Mouse (Mus musculus) neural tube, embryonic 15.5 days (tissue): ENCODE results near the gene Dusp22. TPM values are rescaled to one million over a fixed set of nuclear protein-coding genes. Genes with fewer than 3 reads are reported as not detected.

Experiments
- ATAC-seq: fragments of 200-750 bp; cut with Nextera tagmentation; 2 replicates; pipeline ENCODE4 v1.8.0; 2017; ENCODE audit warnings: mild to moderate bottlenecking, moderate TSS enrichment, moderate library complexity; ENCODE audit not compliant: low FRiP score
- H3K27ac ChIP-seq: fragments of 300-500 bp; sonication (generic); replicated peaks from 2 replicates; pipeline ENCODE4 v1.5.1; 2015; ENCODE audit warnings: mild to moderate bottlenecking, inconsistent platforms
- H3K27me3 ChIP-seq: fragments of 300-500 bp; sonication (generic); replicated peaks from 2 replicates; pipeline ENCODE4 v1.6.1; 2015; ENCODE audit warnings: inconsistent platforms
- H3K36me3 ChIP-seq: fragments of 300-500 bp; sonication (generic); 2 replicates; pipeline ENCODE4 v1.6.1; 2015; ENCODE audit warnings: inconsistent platforms
- H3K4me1 ChIP-seq: fragments of 300-500 bp; sonication (generic); 2 replicates; pipeline ENCODE4 v1.6.1; 2015; ENCODE audit warnings: inconsistent platforms
- H3K4me2 ChIP-seq: fragments of 300-500 bp; sonication (generic); 2 replicates; pipeline ENCODE4 v1.6.1; 2015; ENCODE audit warnings: inconsistent platforms, mild to moderate bottlenecking, moderate library complexity
- H3K4me3 ChIP-seq: fragments of 300-500 bp; sonication (generic); replicated peaks from 2 replicates; pipeline ENCODE4 v1.5.1; 2015; ENCODE audit warnings: mild to moderate bottlenecking, inconsistent platforms
- H3K9ac ChIP-seq: fragments of 300-500 bp; sonication (generic); replicated peaks from 2 replicates; pipeline ENCODE4 v1.6.1; 2015; ENCODE audit warnings: mild to moderate bottlenecking, inconsistent platforms
- H3K9me3 ChIP-seq: fragments of 300-500 bp; sonication (generic); replicated peaks from 2 replicates; pipeline ENCODE4 v1.6.1; 2016; ENCODE audit warnings: inconsistent platforms
- WGBS: fragments of 180-500 bp; shearing (Covaris S2); methylation state at CpG from one replicate; pipeline ENCODE4 v1.1.7; 2015; ENCODE audit warnings: mixed read lengths; 5-methylcytosine and 5-hydroxymethylcytosine counted together
- polyA plus RNA-seq: library from polyadenylated mRNA; unstranded; fragments of >200 nt; fragmentation: Nextera tagmentation; extraction: Ambion mirVana; gene quantifications from 2 replicates; pipeline ENCODE4 v1.2.1, GENCODE M21; 2015

Dusp22 gene
- polyA plus RNA-seq, 1 experiment from 2014 or later: 35.6 TPM

DNA sequence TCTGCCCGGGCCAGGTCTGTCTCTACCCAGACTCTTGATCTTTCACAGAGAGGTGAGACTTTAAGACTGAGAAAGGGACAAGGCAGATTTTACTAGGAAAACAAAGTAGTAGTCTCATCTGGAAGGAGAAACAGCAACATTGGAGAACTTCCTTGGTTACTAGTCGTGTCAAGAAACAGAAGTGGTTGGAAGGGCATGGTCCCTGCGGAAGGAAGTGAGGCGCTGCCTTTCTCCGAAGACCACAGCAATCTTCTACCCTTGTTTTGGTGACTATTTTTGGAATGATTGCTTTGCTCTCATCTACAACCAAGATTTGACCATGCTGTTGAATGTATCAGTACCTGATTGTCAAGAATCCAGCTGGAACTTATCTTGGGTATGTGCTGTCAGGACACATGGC, 38.1 kb downstream of the Dusp22 start:
- Histone ChIP-seq H3K27ac (no peak overlapping the region), H3K9me3 (no peaks in the 10 kb centered on the region), H3K36me3 (peaks cover 4% of the 10 kb centered on the region), H3K27me3 (no peaks in the 10 kb centered on the region), H3K4me2 (no peak overlapping the region), H3K4me1 (no peaks in the 10 kb centered on the region), H3K9ac (no peak overlapping the region), H3K4me3 (no peak overlapping the region)
- WGBS: 96% methylated on average over 5 of the region's 5 CpGs
- no peak for ATAC-seq

DNA sequence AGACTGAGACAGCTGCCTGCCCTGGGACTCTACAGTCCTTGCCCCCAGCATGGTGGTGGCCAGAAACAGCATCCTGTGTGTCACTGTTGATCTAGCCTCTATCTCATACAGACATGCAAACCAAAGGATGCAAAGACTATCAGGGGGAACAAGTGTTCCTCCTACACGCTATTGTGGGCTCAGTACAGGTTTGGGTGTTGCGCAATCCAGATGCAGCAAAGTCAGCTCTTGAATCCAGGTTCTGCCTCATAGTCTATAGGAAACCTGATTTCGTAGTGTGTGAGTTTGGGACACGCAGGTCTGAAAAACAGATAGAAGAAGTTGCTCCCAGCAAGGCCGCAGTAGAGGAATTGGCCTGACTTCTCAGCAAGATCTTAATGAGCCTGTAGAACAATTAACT, 42.9 kb downstream of the Dusp22 start:
- ATAC-seq: no peak
- Histone ChIP-seq H3K4me3 (no peak overlapping the region), H3K9ac (no peak overlapping the region), H3K27me3 (no peaks in the 10 kb centered on the region), H3K36me3 (no peaks in the 10 kb centered on the region; the same call in 1 of the 2 replicates), H3K9me3 (no peaks in the 10 kb centered on the region), H3K4me1 (no peaks in the 10 kb centered on the region), H3K27ac (no peak overlapping the region), H3K4me2 (no peak overlapping the region)
- 95% methylated on average over 5 of the region's 5 CpGs for WGBS

GRCm38 (mm10) chr13:30704246-30705095, 44.7 kb downstream of the Dusp22 start:
- no peak overlapping the region for H3K27ac ChIP-seq
- no peaks in the 10 kb centered on the region for H3K4me1 ChIP-seq
- H3K4me2 ChIP-seq: no peak overlapping the region
- no peaks in the 10 kb centered on the region for H3K9me3 ChIP-seq
- H3K36me3 ChIP-seq: peaks cover 16% of the 10 kb centered on the region; the same call in 1 of the 2 replicates
- ATAC-seq: no peak
- WGBS: 92% methylated on average over 8 of the region's 8 CpGs
- no peaks in the 10 kb centered on the region for H3K27me3 ChIP-seq
- no peak overlapping the region for H3K4me3 ChIP-seq
- H3K9ac ChIP-seq: no peak overlapping the region

DNA sequence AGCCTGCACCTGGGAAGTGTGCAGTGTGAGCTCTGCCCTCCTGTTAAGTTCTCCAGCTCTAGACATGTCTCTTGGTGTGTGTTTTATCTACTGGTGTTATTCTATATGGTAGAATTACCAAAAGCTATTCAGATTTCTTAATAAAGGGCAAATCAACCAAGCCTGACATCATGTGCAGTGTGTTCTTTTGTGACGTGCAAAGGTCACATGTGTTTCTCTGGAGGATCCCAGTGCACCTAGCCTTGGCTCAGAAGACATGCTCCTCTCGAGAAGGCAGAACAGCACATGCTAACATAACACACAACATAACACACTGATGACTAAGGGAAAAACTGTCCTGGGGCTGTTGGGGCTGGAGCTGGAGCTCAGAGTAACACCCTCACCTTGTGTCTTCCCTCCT, 51.3 kb downstream of the Dusp22 start:
- no peak overlapping the region for H3K9ac ChIP-seq
- no peaks in the 10 kb centered on the region for H3K27me3 ChIP-seq
- 85% methylated on average over 2 of the region's 2 CpGs for WGBS
- H3K4me2 ChIP-seq: no peak overlapping the region
- H3K36me3 ChIP-seq: peaks cover 29% of the 10 kb centered on the region; the same call in 1 of the 2 replicates
- H3K4me3 ChIP-seq: no peak overlapping the region
- no peaks in the 10 kb centered on the region for H3K9me3 ChIP-seq
- no peak overlapping the region for H3K27ac ChIP-seq
- no peak for ATAC-seq
- H3K4me1 ChIP-seq: no peaks in the 10 kb centered on the region

DNA sequence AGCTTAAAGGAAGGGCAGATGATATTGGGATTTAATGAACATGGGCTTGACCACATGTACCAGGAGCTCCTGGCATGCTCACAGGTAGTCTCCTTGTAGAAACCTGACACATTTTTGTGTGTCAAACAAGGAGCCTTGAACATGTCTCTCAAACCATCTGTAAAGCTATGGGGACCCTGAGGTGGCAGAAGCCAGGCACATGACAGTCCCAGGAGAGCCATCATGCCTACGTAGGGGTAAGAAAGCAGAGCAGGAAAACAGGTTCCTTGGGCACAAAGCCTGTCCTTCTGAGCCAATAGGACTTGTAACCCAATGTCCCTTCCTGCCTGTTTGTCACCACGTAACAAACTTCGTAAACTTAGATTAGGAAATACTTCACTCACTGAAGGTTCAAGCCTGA, 51.9 kb downstream of the Dusp22 start:
- H3K36me3 ChIP-seq: peaks cover 29% of the 10 kb centered on the region; the same call in 1 of the 2 replicates
- H3K27ac ChIP-seq: no peak overlapping the region
- H3K4me1 ChIP-seq: no peaks in the 10 kb centered on the region
- H3K9ac ChIP-seq: no peak overlapping the region
- WGBS: 98% methylated on average over 3 of the region's 3 CpGs
- no peak for ATAC-seq
- H3K4me2 ChIP-seq: no peak overlapping the region
- no peaks in the 10 kb centered on the region for H3K9me3 ChIP-seq
- H3K27me3 ChIP-seq: no peaks in the 10 kb centered on the region
- no peak overlapping the region for H3K4me3 ChIP-seq

- ATAC-seq: peak; percentile 29; the same call in 1 of the 2 replicates
- no peak overlapping the region for H3K27ac ChIP-seq
- peaks cover 29% of the 10 kb centered on the region; the same call in 1 of the 2 replicates for H3K36me3 ChIP-seq
- no peaks in the 10 kb centered on the region for H3K4me1 ChIP-seq
- WGBS: 84% methylated on average over 6 of the region's 6 CpGs
- no peak overlapping the region for H3K4me2 ChIP-seq
- no peak overlapping the region for H3K4me3 ChIP-seq
- no peaks in the 10 kb centered on the region for H3K27me3 ChIP-seq
- no peaks in the 10 kb centered on the region for H3K9me3 ChIP-seq
- H3K9ac ChIP-seq: no peak overlapping the region
Observed at GRCm38 (mm10) chr13:30712280-30712679, 52.5 kb downstream of the Dusp22 start.

GRCm38 (mm10) chr13:30713621-30714020, 53.8 kb downstream of the Dusp22 start:
- peaks cover 21% of the 10 kb centered on the region; the same call in 1 of the 2 replicates for H3K36me3 ChIP-seq
- 81% methylated on average over 3 of the region's 3 CpGs for WGBS
- H3K9ac ChIP-seq: no peak overlapping the region
- H3K4me1 ChIP-seq: no peaks in the 10 kb centered on the region
- no peak overlapping the region for H3K4me3 ChIP-seq
- no peaks in the 10 kb centered on the region for H3K27me3 ChIP-seq
- H3K9me3 ChIP-seq: no peaks in the 10 kb centered on the region
- no peak overlapping the region for H3K4me2 ChIP-seq
- H3K27ac ChIP-seq: no peak overlapping the region
- ATAC-seq: no peak

DNA sequence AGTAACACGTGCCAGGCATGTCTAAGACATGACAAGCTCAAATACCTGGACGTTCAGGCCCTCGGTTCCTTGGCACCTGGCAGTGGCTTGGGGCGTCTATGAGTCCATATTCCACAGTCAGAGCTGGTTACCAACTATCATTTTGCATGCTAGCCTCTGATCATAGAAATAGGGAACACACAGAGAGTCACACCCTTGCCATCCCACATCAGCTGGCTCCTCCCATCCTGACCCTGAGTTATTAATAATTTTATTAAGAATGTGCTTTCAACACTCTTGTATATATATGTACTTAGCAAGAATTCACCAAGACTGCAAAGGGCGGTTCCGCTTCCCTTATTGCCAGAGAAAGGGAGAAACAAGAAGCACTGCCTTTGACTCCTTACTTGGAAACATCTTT, 54.8 kb downstream of the Dusp22 start:
- H3K27ac ChIP-seq: no peak overlapping the region
- H3K9ac ChIP-seq: no peak overlapping the region
- ATAC-seq: no peak
- no peak overlapping the region for H3K4me3 ChIP-seq
- H3K27me3 ChIP-seq: no peaks in the 10 kb centered on the region
- peaks cover 12% of the 10 kb centered on the region; the same call in 1 of the 2 replicates for H3K36me3 ChIP-seq
- no peaks in the 10 kb centered on the region for H3K4me1 ChIP-seq
- no peak overlapping the region for H3K4me2 ChIP-seq
- H3K9me3 ChIP-seq: no peaks in the 10 kb centered on the region
- 92% methylated on average over 6 of the region's 6 CpGs for WGBS

- ATAC-seq: no peak
- Histone ChIP-seq H3K4me3 (no peak overlapping the region), H3K27ac (no peak overlapping the region), H3K27me3 (no peaks in the 10 kb centered on the region), H3K4me1 (no peaks in the 10 kb centered on the region), H3K9ac (no peak overlapping the region), H3K36me3 (peaks cover 12% of the 10 kb centered on the region; the same call in 1 of the 2 replicates), H3K9me3 (no peaks in the 10 kb centered on the region), H3K4me2 (no peak overlapping the region)
- WGBS: 88% methylated on average over 7 of the region's 7 CpGs
Observed at GRCm38 (mm10) chr13:30715060-30715459, 55.3 kb downstream of the Dusp22 start.

DNA sequence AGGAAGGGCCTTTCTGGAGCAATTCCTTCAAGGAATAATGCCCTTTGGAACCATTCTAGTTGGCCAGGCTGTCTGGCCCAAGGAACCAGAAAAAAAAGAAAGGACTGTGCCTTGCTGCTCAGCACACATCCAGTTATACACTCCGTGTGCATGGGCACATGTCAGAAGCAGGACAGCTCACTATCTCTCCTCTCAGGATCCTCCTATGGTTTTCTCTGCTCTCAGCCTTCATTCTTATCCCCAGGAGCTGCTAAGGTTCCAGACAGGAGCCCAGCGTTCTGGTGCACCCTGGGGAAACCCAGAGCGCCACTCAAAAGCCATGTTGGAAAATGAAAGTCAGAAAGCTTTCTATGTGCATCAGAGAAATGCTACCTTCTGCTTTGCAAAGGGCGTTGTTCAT, 55.8 kb downstream of the Dusp22 start:
- H3K27me3 ChIP-seq: no peaks in the 10 kb centered on the region
- H3K9me3 ChIP-seq: no peaks in the 10 kb centered on the region
- H3K4me1 ChIP-seq: no peaks in the 10 kb centered on the region
- no peak overlapping the region for H3K27ac ChIP-seq
- H3K9ac ChIP-seq: no peak overlapping the region
- no peak overlapping the region for H3K4me3 ChIP-seq
- H3K36me3 ChIP-seq: peaks cover 12% of the 10 kb centered on the region; the same call in 1 of the 2 replicates
- ATAC-seq: no peak
- 95% methylated on average over 4 of the region's 4 CpGs for WGBS
- H3K4me2 ChIP-seq: no peak overlapping the region

DNA sequence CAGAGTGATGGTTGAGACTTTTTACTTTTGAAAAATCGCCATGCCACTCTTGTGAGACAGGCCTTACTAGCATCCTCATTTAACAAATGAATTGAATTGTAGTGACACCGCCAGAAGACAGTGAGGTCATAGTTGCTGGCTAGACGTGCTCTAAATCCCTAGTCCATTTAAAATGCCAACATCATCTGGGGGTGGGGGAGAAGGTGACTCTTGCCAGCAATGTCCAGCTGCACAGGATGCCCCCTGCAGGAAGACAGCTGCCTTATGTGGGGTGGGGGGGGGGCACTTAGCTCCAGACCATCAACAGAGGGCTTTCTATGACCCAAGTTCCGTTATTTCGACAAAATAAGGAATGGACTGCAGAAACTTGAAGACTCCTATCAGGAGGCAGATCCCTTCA, 56.8 kb downstream of the Dusp22 start:
- H3K36me3 ChIP-seq: peaks cover 4% of the 10 kb centered on the region; the same call in 1 of the 2 replicates
- H3K4me2 ChIP-seq: no peak overlapping the region
- H3K9ac ChIP-seq: no peak overlapping the region
- H3K27me3 ChIP-seq: no peaks in the 10 kb centered on the region
- no peak for ATAC-seq
- no peaks in the 10 kb centered on the region for H3K9me3 ChIP-seq
- WGBS: 74% methylated on average over 5 of the region's 5 CpGs
- H3K4me3 ChIP-seq: no peak overlapping the region
- no peak overlapping the region for H3K27ac ChIP-seq
- H3K4me1 ChIP-seq: no peaks in the 10 kb centered on the region

- Histone ChIP-seq H3K4me2 (peak overlapping the region; percentile 6), H3K27ac (0 out of 2 replicates have a peak overlapping the region, but pooled peaks have one; percentile 1), H3K4me1 (peaks cover 12% of the 10 kb centered on the region), H3K27me3 (no peaks in the 10 kb centered on the region), H3K4me3 (no peak overlapping the region), H3K9me3 (no peaks in the 10 kb centered on the region), H3K36me3 (no peaks in the 10 kb centered on the region), H3K9ac (no peak overlapping the region)
- 24% methylated on average over 7 of the region's 7 CpGs for WGBS
- ATAC-seq: 0 out of 2 replicates have a peak, but pooled peaks have one; percentile 12
Observed at GRCm38 (mm10) chr13:30722601-30723000, 62.8 kb downstream of the Dusp22 start.
